Mouse (Mus musculus) heart, adult 2 months (tissue): ENCODE measurements around the gene Orai1. TPM values are rescaled to one million over a fixed set of nuclear protein-coding genes. Genes with fewer than 3 reads are reported as not detected.

Experiments used
- DNase-seq, 2 experiments: peaks; one replicate each; pipeline ENCODE4 v3.0.0; 2021
- H3K27ac ChIP-seq: fragments of 200-600 bp; 2 replicates; pipeline ENCODE4 v1.8.1; 2022
- H3K27me3 ChIP-seq: fragments of 200-500 bp; 2 replicates; pipeline ENCODE4 v1.6.1; 2012; ENCODE audit warnings: mild to moderate bottlenecking, low read length, inconsistent platforms, mixed read lengths; ENCODE audit not compliant: control insufficient read depth, insufficient read depth
- H3K36me3 ChIP-seq: fragments of 200-500 bp; 2 replicates; pipeline ENCODE4 v1.6.1; 2012; ENCODE audit warnings: low read length, inconsistent platforms; ENCODE audit not compliant: control insufficient read depth, insufficient read depth
- H3K4me1 ChIP-seq: fragments of 200-500 bp; 2 replicates; pipeline ENCODE4 v1.6.1; 2011; ENCODE audit warnings: low read length; ENCODE audit not compliant: control insufficient read depth, insufficient read depth
- H3K4me3 ChIP-seq: fragments of 200-600 bp; 2 replicates; pipeline ENCODE4 v1.8.1; 2022
- H3K79me2 ChIP-seq: fragments of 200-500 bp; replicated peaks from 2 replicates; pipeline ENCODE4 v1.6.1; 2012; ENCODE audit warnings: mild to moderate bottlenecking, inconsistent platforms, low read length, moderate library complexity, mixed read lengths; ENCODE audit not compliant: control insufficient read depth, insufficient read depth
- H3K9ac ChIP-seq: fragments of 200-500 bp; 2 replicates; pipeline ENCODE4 v1.6.1; 2012; ENCODE audit warnings: low read depth, mild to moderate bottlenecking, control low read depth, inconsistent platforms, low read length, mixed read lengths
- CTCF ChIP-seq: fragments of 200-600 bp; IDR thresholded peaks from 2 replicates; pipeline ENCODE4 v1.8.1; 2022; ENCODE audit warnings: antibody characterized with exemption, mild to moderate bottlenecking, moderate library complexity
- EP300 ChIP-seq: fragments of 200-500 bp; IDR thresholded peaks from 2 replicates; pipeline ENCODE4 v1.6.1; 2011; ENCODE audit warnings: low read depth, low read length, control low read depth; ENCODE audit not compliant: insufficient read depth
- POLR2A ChIP-seq: fragments of 200-500 bp; IDR thresholded peaks from 2 replicates; pipeline ENCODE4 v1.6.1; 2011; ENCODE audit warnings: mild to moderate bottlenecking, low read depth, low read length, control low read depth; ENCODE audit not compliant: insufficient read depth
- WGBS: fragments of 180-500 bp; shearing (Covaris S2); methylation state at CpG from one replicate; pipeline ENCODE4 v1.1.7; 2018; 5-methylcytosine and 5-hydroxymethylcytosine counted together
- intact Hi-C: fragments of 180-260 bp; cut with DNase I; formaldehyde crosslinking; loops from one replicate; pipeline ENCODE4 v1.15.1; 2025
- polyA plus RNA-seq: library from polyadenylated mRNA; depleted of rRNA; stranded (reverse); fragments of >200 nt; gene quantifications from 2 replicates; pipeline ENCODE4 v1.2.3, GENCODE M21; 2012; rRNA removed
- total RNA-seq, 2 experiments: library from RNA; stranded (reverse); gene quantifications; 2 replicates each; pipeline ENCODE4 v1.2.3; 2021

The Orai1 gene
- total and polyA plus RNA-seq, 3 experiments = 11.7 to 42.8 (median 15.8) TPM

DNA sequence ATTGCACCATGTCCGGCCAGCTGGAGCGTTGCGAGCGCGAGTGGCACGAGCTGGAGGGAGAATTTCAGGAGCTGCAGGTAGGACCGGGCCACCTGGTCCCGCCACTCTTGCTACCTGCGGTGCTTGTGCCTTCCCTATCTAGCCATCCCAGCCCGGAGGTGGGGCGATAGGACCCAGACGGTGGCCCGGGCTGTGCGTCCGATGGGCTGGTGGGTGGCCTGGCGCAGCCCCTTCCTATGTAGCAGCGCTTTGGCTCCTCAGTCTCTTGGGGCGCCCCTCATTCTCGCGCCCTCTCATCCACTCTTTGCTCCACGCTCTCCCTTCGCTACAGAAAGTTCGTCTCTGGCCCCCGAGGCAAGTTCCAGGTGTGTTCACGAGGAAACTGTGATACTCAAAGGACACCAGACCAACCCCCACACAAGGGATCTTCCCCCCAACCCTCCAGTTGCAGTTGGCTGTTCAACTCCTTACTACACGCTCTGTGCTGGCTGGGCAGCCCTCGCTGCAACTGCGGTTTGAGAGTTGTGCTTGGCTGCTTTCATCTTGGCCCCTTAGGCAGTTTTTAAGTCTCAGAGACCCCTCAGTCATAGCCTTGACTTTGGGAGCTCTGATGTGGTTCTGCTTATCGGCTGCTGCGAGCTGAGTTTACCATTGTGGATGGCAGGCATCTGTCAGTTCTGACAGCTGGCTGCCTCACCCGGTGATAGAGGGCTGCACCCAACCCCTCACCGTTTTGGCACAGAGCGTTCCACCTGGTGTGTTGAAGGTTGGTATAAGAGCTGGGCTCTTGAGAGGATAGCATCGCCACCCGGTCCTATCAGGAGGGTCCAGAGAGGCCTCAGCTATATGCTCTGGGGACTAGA is 61.8 kb downstream of the Orai1 start:
- TF ChIP-seq EP300 = no peak
- no peak for TF ChIP-seq POLR2A
- TF ChIP-seq CTCF = no peak

DNA sequence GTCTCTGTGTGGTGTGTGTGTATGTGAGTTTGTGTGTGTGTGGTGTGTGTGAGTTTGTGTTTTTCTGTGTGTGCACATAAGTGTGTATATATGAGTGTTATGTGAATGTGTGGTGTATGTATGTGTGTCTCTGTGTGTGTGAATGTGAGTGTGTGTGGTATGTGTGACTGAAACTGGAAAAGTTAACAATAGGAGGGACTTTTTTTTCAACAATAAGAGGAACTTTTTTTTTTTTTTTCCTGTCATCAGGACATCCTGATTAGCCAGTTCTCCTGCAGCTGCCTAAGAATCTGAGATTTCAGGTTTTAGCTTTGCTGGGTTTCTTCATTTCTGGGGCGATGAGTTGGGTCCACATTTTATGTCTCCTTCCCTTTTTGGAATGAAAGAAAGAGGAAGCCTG is 64.7 kb downstream of the Orai1 start:
- DNase-seq = no peak
- intact Hi-C loops = loop anchor here (5.0 kb wide), 1 partner anchor 148 kb away; no protein-coding TSS in a partner anchor
- 25% methylated on average over 1 of the region's 1 CpGs for WGBS
- no peak for TF ChIP-seq CTCF
- TF ChIP-seq EP300 = no peak
- TF ChIP-seq POLR2A = no peak
- peaks cover 3% of the 10 kb centered on the region for H3K79me2 ChIP-seq
- peaks cover 14% of the 10 kb centered on the region for H3K4me1 ChIP-seq
- no peak overlapping the region for H3K9ac ChIP-seq
- no peak overlapping the region for H3K4me3 ChIP-seq
- no peaks in the 10 kb centered on the region for H3K27me3 ChIP-seq
- no peaks in the 10 kb centered on the region for H3K36me3 ChIP-seq
- H3K27ac ChIP-seq = peak overlapping the region; percentile 34

More for the DNA sequence above, 61.8 kb downstream of the Orai1 start:
- Histone ChIP-seq H3K27me3 (no peaks in the 10 kb centered on the region), H3K9ac (peak overlapping the region; percentile 96), H3K27ac (peak overlapping the region; percentile 81), H3K4me3 (peak overlapping the region; percentile 99), H3K36me3 (no peaks in the 10 kb centered on the region), H3K79me2 (peaks cover 3% of the 10 kb centered on the region; the same call in 1 of the 2 replicates), H3K4me1 (peaks cover 8% of the 10 kb centered on the region)
- peak; percentile 34 to 40 for DNase-seq
- intact Hi-C loops = loop anchor here (5.0 kb wide), 1 partner anchor 151 kb away; no protein-coding TSS in a partner anchor
- 2% methylated on average over 35 of the region's 35 CpGs for WGBS

GRCm38 (mm10) chr5:123080041-123080440 is 65.2 kb downstream of the Orai1 start:
- 38% methylated on average over 8 of the region's 8 CpGs for WGBS
- DNase-seq = no peak

More at GRCm38 (mm10) chr5:123080041-123080440, 65.2 kb downstream of the Orai1 start:
- Histone ChIP-seq H3K4me1 (peaks cover 14% of the 10 kb centered on the region), H3K36me3 (no peaks in the 10 kb centered on the region), H3K27me3 (no peaks in the 10 kb centered on the region), H3K79me2 (peaks cover 3% of the 10 kb centered on the region), H3K27ac (peak overlapping the region; percentile 34), H3K9ac (no peak overlapping the region), H3K4me3 (no peak overlapping the region)
- intact Hi-C loops = no loop called here
- TF ChIP-seq CTCF = no peak
- no peak for TF ChIP-seq EP300
- no peak for TF ChIP-seq POLR2A

Other genes with a start within 250 kb of the Orai1 start
- 10 to 100 TPM; 10.2 to 13.6 TPM for gene Camkk2, start 235.7 kb upstream of the Orai1 start, total RNA-seq
- gene Camkk2, start 235.7 kb upstream of the Orai1 start, polyA plus RNA-seq = 9.3 and 10.5 TPM in 2 replicates
- 100 to 1,000 TPM; 150 to 165 TPM for gene Anapc5, start 193.7 kb upstream of the Orai1 start, total RNA-seq
- gene Anapc5, start 193.7 kb upstream of the Orai1 start, polyA plus RNA-seq = 210 and 302 TPM in 2 replicates
- gene Rnf34, start 165.0 kb upstream of the Orai1 start, total RNA-seq = 10 to 100 TPM; 26.1 to 33.3 TPM
- 10.5 and 21.8 TPM in 2 replicates for gene Rnf34, start 165.0 kb upstream of the Orai1 start, polyA plus RNA-seq
- gene Kdm2b, start 25.3 kb upstream of the Orai1 start, total RNA-seq = 10 to 100 TPM; 12.5 to 14.6 TPM
- gene Kdm2b, start 25.3 kb upstream of the Orai1 start, polyA plus RNA-seq = 8.2 and 14.4 TPM in 2 replicates
- not detected for gene Morn3, start 31.9 kb downstream of the Orai1 start, total RNA-seq
- gene Morn3, start 31.9 kb downstream of the Orai1 start, polyA plus RNA-seq = not detected in 2 replicates
- gene Tmem120b, start 53.3 kb downstream of the Orai1 start, total RNA-seq = 10 to 100 TPM in 1 of 2 experiments, 1 to 10 TPM in 1; 6.6 to 10.4 TPM
- 10.3 and 10.5 TPM in 2 replicates for gene Tmem120b, start 53.3 kb downstream of the Orai1 start, polyA plus RNA-seq
- gene Rhof, start 117.6 kb downstream of the Orai1 start, total RNA-seq = under 1 TPM; 0.64 to 0.70 TPM
- gene Rhof, start 117.6 kb downstream of the Orai1 start, polyA plus RNA-seq = 1.6 and 2.3 TPM in 2 replicates
- 10 to 100 TPM; 12.9 to 19.4 TPM for gene Setd1b, start 127.1 kb downstream of the Orai1 start, total RNA-seq
- 6.4 and 7.4 TPM in 2 replicates for gene Setd1b, start 127.1 kb downstream of the Orai1 start, polyA plus RNA-seq
- gene Psmd9, start 154.3 kb downstream of the Orai1 start, total RNA-seq = 10 to 100 TPM; 13.3 to 14.8 TPM
- 16.4 and 20.4 TPM in 2 replicates for gene Psmd9, start 154.3 kb downstream of the Orai1 start, polyA plus RNA-seq
- gene Hpd, start 167.7 kb downstream of the Orai1 start, total RNA-seq = not detected
- gene Hpd, start 167.7 kb downstream of the Orai1 start, polyA plus RNA-seq = 0.61 and 0.97 TPM in 2 replicates
- under 1 TPM; 0.52 to 0.65 TPM for gene Wdr66, start 237.0 kb downstream of the Orai1 start, total RNA-seq
- 1.5 and 2.0 TPM in 2 replicates for gene Wdr66, start 237.0 kb downstream of the Orai1 start, polyA plus RNA-seq